Mouse (Mus musculus): ENCODE results near the gene Emsy.

DNA sequence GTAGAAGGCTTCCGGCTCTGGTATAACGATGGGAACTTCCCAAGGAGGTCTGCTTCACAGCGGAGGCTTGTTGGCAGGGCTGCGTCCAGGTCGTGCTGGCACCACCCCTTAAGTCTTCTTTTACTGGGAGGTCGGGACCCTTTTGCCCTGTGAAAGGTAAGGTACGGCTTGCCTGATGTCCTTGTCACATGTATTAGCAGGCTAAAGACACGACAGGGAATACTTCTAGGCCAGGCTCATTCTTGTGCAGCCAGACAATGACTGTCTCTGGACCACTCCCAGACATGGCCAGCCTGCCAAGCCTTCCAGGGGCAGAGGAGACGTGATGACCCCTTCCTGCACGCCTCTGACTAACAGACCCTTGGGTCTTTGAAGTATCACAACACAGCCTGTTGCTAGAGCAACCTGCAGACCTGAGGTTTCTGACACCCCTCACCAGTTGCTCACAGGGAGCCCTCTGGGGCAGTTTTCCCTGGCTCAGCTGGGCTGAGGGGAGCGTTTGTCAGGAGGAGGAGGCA is 112.7 kb downstream of the Emsy start:
- TF ChIP-seq GATA1 (IDR thresholded peaks at IDR 0.05; ENCODE audit: borderline replicate concordance, low read length) (no peak), CTCF (IDR thresholded peaks at IDR 0.05; ENCODE audit: low read depth, low read length) (no peak), POLR2AphosphoS5 (IDR thresholded peaks at IDR 0.05; ENCODE audit: insufficient replicate concordance, low read depth, low read length) (no peak), TAL1 (conservative IDR thresholded peaks at IDR 0.05; ENCODE audit: low read depth, low read length) (no peak), GATA2 (IDR thresholded peaks at IDR 0.05; ENCODE audit: borderline replicate concordance, low read depth, low read length) (no peak)

Data from G1E (cell line).